Mouse (Mus musculus): ENCODE measurements around the gene Lipn. TPM values are rescaled to one million over a fixed set of nuclear protein-coding genes. Genes with fewer than 3 reads are reported as not detected.

The Lipn gene
- not detected for total RNA-seq (2021)
- long read RNA-seq, experiment 1 = 0 reads
- long read RNA-seq, experiment 2 = 0 reads

- DNase-seq (ENCODE audit: low spot score in 2 of 2) = no peak
Measured at GRCm38 (mm10) chr19:34066779-34067472, at the start of gene Lipn. Gene Lipn (plus strand): TSS chr19:34067358.

GRCm38 (mm10) chr19:34021440-34022172 is 45.6 kb upstream of the Lipn start:
- no peak for DNase-seq (ENCODE audit: low spot score in 2 of 2)

GRCm38 (mm10) chr19:34022759-34023158 is 44.4 kb upstream of the Lipn start:
- no peak for DNase-seq (ENCODE audit: low spot score in 2 of 2)

- no peak for DNase-seq (ENCODE audit: low spot score in 2 of 2)
Measured at GRCm38 (mm10) chr19:34039731-34040130, 27.4 kb upstream of the Lipn start.

GRCm38 (mm10) chr19:34043008-34043407 is 24.1 kb upstream of the Lipn start:
- DNase-seq (ENCODE audit: low spot score in 2 of 2) = no peak

GRCm38 (mm10) chr19:34049371-34050039 is 17.7 kb upstream of the Lipn start:
- DNase-seq (ENCODE audit: low spot score in 2 of 2) = no peak

- DNase-seq (ENCODE audit: low spot score in 2 of 2) = no peak
Measured at GRCm38 (mm10) chr19:34051502-34051901, 15.7 kb upstream of the Lipn start.

GRCm38 (mm10) chr19:34063547-34063946 is 3.6 kb upstream of the Lipn start:
- no peak for DNase-seq (ENCODE audit: low spot score in 2 of 2)

- no peak for DNase-seq (ENCODE audit: low spot score in 2 of 2)
Measured at GRCm38 (mm10) chr19:34064059-34064458, 3.1 kb upstream of the Lipn start.

- DNase-seq (ENCODE audit: low spot score in 2 of 2) = no peak
Measured at GRCm38 (mm10) chr19:34074239-34074638, 7.1 kb downstream of the Lipn start.

- DNase-seq (ENCODE audit: low spot score in 2 of 2) = no peak
Measured at GRCm38 (mm10) chr19:34078130-34078529, 11.0 kb downstream of the Lipn start.

- no peak for DNase-seq (ENCODE audit: low spot score in 2 of 2)
Measured at GRCm38 (mm10) chr19:34089011-34089680, 22.0 kb downstream of the Lipn start.

GRCm38 (mm10) chr19:34095381-34095780 is 28.2 kb downstream of the Lipn start:
- DNase-seq (ENCODE audit: low spot score in 2 of 2) = no peak

- DNase-seq (ENCODE audit: low spot score in 2 of 2) = no peak
Measured at GRCm38 (mm10) chr19:34096228-34096627, 29.1 kb downstream of the Lipn start.

GRCm38 (mm10) chr19:34100633-34101032 is 33.5 kb downstream of the Lipn start, which contains the start of gene Lipm:
Gene Lipm (plus strand): TSS chr19:34100933.
- DNase-seq (ENCODE audit: low spot score in 2 of 2) = no peak

GRCm38 (mm10) chr19:34101888-34102287 is 34.7 kb downstream of the Lipn start:
- DNase-seq (ENCODE audit: low spot score in 2 of 2) = no peak

- DNase-seq (ENCODE audit: low spot score in 2 of 2) = no peak
Measured at GRCm38 (mm10) chr19:34104841-34105240, 37.7 kb downstream of the Lipn start.

GRCm38 (mm10) chr19:34119102-34119501 is 51.9 kb downstream of the Lipn start:
- no peak for DNase-seq (ENCODE audit: low spot score in 2 of 2)

GRCm38 (mm10) chr19:34119653-34120052 is 52.5 kb downstream of the Lipn start:
- no peak for DNase-seq (ENCODE audit: low spot score in 2 of 2)

- no peak for DNase-seq (ENCODE audit: low spot score in 2 of 2)
Measured at GRCm38 (mm10) chr19:34120107-34120731, 53.1 kb downstream of the Lipn start.
